Mouse (Mus musculus) thymus, postnatal 4 days (tissue): ENCODE measurements around the gene Gm13090.

ENCODE experiments used
- DNase-seq: peaks from one replicate; pipeline ENCODE4 v3.0.0; 2021

Gene Gm13090

DNA sequence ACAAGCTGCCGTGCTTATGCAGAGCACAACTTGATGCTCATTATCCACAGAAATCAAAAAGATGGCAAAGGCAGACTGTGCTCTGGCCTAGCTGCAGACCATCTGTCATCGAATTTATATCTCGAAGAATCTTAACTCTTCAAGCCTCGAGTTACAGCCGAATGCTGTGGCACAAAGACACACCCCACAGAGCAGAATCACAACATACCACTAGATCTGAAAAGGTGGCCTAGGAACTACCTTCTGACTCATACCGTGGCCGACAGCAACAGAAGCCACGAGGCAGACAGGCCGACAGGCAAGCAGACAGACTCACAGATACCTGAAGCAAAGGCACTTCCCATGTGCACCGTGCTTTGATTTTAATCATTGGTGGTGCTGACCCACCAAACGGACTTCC is 14.3 kb downstream of the Gm13090 start:
- DNase-seq = no peak

DNA sequence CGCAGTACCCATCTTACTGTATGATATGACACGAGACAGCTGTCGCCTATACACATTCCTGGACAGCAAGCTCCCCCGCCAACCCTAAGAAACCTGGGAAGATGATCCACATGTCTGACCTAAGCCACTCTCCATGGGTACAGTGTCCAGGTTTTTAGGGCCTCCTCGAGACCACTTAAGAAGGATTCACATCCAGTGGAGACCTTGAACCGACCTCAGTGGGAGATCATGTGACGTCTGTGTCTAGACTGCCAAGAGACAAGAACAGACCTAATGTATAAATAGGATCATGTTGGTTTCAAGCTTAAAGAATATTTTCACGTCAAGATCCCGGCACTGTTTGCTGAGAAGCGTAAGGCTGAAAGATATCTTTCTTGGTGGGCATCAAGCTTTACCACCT is 14.8 kb downstream of the Gm13090 start:
- DNase-seq = no peak

DNA sequence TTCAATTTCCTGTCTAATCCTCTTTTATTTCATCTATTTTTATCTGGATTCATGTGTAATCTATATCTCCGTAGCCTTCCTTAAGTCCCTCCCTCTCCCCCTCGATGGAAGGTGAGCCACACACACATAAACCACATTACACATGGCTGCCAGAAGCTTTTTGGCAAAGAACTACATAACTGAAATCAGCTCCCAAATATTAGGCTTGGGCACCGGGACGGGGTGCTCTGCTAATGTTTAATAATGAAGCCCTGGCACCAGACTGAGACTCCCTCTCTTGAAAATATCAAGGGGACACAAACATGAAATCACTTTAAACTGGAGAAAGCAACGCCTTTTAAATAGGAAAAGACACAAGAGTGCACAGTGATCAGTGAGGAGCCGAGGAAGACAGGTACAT is 16.5 kb downstream of the Gm13090 start:
- no peak for DNase-seq

DNA sequence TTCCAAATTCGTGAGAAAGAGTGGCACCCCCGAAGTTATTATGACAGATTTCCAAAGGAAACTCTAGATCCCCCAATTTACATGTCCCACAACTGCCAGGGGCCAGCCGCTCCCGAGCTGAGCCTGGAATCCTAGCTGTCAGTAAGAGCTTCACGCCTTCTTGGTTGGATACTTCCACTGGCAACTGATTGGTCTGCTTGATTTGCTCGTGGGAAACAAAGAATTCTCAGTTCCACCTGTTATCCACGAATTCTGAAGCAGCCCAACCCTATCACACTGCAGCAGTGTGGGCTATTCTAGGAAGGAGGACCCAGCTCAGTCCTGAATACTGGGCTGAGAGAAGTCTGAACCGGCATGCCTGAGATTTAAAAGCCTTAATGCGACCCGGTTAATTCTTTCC is 17.1 kb downstream of the Gm13090 start:
- no peak for DNase-seq

DNA sequence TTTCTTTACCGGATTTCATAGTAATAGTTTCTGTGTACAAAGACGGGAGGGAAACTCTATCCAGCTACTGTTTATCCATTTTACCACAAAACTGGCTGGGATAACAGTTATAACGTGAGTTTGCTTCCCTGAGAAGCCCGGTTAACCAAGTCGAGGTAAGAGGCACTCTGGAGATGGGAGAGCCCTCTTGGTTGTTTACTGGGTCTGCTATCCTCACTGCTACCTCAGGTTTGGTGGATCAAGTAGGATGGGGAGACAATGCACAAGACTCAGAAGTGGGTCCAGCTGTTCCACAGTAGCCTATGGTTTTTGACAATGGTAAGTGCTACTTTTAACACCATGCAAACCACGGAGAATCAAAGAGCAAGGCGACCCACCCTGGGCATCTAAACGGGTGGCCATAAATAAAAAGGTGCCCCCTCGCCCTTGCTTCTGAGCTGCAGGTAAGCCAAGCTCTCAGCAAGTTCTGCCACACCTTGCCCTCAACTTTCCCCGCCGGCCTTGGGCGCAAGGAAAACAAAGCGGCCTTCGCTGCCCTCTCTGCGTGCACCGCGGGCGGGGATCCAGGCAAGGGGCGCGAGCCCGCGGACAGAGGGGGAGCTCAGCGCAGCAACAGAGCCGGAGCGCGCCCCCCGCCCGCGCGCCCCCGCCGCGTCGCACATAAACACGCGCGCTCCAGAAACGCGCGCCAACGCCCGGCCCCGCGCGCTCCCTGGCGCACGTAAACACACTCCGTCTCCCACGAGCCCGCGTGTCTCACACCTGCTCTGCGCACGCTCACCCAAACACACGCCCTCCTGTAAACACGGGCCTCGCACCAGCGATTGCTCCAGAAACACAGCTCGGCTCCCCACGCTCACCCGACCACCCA is 18.0 kb downstream of the Gm13090 start:
- peak; percentile 24 for DNase-seq

DNA sequence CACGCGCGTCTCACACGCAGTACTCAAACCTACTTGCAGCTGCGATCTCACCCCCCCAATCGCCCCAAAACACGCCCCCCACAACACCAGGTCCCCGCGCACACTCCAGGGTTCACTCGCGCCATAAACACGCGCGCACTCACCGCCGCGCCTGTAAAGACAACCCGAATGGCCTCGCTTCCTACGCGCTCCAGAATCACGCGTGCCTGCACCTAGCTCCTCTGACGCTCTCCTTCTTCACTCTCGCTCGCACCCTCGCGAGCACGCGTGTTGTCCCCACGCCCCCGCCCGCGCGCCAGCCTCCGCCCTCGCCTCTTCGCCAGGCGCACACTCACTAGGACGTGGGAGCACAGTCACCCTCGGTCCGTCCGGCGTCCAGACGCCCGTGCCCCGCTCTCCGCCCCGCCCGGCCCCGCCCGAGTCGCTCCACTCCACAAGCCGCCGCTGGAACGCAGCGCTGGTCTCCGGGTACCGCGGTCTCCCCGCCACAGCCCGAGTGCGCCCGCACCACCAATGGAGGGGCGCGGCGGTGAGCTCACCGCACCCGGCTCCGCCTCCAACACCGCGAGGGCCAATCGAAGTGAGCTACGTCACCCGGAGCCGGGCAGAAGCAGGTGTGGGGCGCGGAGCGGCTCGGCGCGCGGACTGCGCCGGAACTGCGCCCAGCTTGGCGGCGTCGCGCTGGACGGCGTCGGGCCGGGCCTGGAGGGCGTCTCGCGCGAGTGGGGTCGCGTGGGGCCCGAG is 18.8 kb downstream of the Gm13090 start:
- DNase-seq = peak; percentile 77

DNA sequence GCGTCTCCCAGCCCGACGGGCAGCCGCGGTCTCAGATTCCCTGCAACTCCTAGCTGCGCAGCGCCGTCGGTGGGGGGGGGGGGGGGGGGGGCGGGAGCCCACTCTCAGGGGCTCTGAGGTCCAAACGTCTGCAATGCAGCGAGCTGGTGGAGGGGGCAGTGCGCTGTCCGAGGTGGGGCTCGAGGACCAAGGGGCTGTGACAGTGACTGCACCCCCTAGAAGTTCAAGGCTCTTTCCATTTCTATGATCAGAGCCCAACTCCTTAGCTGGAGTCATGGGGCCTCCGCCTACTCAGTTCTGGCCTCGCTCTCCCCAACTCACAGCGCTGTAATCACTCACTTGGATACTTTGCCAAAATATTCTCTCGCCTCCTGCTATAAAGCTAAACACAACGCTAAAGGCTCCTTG is 19.5 kb downstream of the Gm13090 start:
- no peak for DNase-seq

DNA sequence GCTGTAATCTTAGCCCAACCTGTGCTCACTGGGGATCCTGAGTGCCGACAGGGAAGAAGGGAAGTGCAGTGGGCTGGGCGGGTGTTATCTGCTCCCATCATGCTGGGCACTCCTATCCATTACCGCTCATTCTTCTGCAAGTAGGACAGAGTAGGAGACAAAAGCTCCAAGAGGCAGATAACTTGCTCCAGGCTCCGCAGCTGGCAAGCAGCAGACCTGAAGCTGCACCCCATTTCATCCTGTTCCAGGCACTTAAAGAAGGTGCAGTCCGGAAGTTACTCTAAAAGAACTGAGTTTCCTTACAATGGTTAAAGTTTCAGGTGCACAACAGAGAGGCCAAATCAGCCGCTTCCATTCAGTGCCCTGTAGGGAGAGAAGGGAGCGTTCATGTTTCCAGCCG is 21.9 kb downstream of the Gm13090 start:
- DNase-seq = no peak

DNA sequence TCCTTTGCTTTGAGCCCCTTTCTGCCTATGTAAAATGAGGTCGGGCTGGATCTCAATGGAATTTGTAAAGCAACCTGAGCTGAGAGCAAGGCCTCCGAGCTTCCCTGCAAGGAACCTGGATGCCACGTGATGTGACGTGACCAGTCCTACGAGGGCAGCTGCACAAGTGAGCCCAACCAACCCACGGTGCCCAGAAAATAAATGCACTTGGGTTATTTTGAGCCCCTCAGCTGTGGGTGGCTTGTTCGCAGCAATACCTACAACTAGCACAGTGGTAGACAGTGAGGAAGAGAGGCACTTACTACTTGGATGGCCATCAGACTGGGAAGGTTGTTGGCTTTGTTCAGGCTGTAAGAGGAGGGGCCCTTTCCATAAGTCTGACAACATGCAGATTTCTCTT is 25.2 kb downstream of the Gm13090 start:
- no peak for DNase-seq

DNA sequence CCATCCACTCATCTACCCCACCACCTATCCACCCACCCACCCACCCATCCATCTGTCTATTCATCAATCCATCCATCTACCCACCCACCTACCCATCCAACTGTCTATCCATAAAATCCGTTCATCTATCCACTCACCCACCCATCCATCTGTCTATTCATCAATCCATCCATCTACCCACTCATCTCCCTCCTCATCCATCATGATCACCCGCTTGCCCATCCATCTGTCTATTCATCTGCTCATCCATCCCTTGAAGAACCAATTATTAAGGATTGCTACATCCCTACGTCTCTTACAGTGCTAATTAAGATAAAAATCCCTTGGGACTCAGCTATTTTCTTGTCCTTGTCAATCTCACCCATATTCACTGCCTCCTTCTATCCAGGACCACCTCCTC is 29.5 kb downstream of the Gm13090 start:
- DNase-seq = no peak

DNA sequence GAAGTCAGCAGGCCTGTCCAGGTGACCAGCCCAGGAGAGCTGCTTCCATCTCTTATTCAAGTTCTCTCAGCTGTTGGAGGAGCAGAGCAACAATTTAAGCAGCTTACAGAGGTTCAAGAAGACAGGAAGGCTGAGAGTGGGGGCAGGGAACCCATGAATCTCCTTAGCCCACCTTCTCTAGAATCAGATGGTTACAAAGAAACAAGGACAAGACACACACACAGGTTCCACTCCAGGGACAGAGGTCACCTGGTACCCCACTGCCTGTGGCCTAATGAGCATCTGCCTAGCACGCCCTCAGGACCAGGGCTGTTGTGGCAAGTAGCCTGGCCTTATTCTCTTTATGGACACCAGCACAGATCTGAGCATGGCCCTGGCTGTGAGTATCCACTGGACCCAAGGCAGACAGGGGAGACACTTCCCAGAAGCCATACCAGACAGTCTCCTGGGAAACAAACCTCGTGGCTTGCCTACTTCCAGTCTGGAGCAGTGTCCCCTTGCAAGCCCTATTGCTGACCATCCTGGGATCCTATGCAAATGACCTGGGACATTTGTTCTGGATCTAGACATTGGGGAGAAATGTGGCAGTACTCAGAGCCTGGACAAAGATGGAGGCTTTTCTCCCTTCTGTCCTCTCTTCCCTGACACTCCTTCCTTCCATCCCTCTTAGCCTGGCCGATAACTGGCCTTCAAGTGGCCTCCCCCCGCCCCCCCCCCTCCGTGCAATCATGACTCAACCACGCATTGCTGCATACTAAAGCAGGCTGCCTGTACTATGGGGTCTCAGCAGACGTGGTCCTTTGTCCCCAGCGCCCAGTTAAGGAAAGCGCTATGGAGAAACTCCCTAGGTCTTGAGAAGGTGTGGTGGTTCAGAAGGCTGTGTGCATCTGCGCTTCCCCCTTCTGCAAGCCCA is 38.5 kb downstream of the Gm13090 start:
- no peak for DNase-seq

DNA sequence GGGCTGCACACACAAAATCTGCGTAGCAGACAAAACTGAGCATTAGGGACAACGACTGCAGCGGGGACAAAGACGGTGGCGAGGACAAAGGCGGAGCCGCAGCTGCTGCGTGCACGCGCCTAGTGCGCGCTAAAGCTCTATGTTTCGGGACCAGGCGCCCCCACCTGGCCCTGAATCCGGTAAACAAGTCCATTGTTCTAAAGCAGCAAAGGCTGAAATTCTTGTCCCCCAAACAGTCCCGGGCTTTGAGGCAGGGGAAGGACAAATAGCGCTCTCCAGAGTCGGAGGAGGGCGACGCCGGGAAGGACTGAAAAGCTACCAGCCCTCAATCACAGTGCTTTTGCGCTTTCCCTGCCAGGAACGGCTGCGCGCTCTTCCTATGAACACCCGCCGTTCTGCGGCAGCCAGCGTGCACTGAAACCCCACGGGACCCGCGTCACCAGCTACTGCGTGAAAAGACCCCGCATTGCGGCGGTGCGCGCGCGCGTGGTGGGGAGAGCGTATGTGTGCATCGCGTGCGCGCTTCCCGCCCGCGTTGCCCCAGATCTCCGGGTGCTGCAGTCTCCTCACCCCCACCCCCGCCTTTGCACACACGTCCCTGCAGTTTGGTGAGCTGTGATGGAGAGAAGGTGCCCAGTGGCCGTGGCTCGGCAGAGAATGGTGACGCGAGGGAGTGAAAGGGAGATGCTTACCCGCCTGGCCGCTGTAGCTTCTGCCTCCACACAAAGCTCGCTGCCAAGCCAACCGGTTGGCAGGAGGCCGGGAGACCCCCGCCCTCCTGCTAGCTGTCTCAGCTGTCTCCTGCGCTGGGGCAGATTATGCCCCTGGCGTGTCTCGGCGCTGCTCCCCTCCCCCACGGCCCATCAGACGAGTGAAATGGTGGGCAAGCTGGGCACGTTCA is 39.5 kb downstream of the Gm13090 start:
- no peak for DNase-seq

DNA sequence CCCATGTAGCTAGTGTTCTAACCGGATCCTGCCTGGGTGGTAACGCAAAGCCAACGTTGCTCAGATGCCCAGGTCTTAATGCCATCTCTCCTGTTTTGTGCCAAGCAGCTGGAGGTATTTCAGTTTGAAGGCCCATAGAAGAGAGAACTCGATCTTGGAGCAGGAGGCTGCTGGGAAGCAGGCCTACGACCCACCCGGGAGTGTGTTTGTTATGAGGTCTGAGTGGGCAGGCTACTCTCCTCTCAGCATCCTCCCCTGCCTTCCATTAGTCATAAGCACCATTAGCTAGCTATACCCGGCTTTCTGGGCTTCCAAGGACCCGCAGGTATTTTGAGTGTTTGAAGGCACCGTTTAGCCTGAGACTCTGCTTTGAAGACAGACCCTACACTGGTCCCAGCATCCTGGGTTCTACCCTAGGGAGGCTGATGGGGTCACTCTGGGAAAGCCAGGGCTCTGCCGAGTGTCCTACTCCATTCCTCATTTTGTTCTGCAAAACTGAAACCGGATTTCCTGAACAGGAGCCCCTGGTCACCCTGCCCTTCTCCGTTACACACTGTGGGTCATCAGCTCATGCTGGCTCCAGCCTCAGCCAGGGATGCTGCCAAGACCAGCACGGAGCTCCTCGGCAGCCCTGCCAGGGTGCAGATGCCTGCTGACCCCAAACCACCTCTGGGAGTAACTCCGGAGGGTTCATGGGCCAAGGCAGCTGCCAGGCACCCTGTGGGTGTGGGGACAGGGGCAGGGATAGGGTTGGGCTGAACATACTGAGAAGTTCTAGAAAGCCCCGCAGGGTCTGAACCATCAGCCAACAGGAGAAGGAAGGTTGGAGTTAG is 40.6 kb downstream of the Gm13090 start:
- DNase-seq = no peak

DNA sequence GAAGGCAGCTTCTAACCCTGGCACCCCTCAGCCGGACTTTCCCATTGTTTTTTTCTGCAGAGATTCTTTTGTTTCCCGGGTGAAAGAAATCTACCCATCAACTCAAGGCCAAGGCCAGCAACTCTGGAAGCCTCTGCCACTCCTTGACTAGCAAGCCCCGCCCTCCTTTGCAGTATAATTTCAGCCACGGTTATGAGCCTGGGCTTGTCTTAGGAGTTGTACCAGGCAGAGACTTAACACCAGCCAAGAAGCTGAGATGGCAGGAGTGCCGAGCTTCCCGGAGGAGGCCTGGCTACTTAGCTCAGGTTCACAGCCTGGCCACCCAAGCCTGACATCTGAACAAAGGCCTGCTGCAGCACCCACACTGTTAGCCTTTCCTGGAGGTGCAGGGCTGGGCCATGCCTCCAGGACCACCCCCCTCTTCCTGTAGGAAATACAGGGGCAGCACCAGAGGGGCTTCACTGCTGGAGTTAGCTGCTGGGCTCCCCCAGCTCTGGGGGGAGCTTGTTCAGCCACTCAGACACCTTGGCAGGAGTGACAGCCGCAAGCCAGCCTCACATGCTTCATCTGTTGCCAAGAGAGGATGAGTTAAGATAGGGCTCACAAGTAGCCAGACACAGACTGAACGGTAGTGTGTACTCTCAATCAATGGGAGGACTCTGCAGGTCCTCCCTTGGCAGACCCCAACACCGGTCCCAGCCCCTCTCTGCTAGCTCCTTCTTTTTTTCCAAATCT is 41.6 kb downstream of the Gm13090 start:
- DNase-seq = no peak

DNA sequence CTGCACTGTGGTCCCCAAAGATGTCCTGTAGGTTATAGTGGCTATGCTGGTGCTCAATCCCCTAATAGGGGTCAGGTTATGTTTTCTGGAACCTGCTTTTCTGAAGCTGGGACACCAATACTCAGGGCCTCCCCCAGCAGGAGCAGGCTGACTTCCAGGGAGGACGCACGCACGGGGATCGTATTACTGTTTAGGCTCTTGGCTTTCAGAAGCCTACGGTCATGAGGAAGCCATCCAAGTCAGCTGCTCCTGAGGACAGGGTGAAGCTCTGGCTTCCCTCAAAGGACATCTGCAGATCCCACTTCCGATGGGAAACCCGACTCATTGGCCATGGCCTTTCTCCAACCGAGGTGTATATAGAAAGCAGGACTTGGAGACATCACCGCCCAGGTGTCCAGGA is 43.1 kb downstream of the Gm13090 start:
- DNase-seq = no peak

DNA sequence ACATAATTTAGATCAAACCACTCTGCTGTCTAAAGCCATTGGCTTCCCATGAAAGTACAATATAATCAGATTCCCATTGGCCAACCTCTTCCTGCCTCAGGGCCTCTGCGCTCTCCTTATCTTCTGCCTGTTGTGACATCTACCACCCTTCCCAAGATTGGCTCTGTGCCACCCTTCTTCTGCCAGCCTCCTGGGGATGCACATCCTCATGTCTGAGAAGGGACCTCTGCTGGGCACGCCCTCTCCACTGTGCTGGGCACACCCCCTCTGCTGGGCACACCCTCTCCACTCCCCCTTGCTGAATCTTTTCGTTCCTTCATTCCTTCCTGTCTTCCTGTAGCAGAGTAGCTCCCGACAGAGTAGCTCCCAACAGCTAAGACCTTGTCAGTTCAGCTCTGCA is 44.4 kb downstream of the Gm13090 start:
- no peak for DNase-seq

DNA sequence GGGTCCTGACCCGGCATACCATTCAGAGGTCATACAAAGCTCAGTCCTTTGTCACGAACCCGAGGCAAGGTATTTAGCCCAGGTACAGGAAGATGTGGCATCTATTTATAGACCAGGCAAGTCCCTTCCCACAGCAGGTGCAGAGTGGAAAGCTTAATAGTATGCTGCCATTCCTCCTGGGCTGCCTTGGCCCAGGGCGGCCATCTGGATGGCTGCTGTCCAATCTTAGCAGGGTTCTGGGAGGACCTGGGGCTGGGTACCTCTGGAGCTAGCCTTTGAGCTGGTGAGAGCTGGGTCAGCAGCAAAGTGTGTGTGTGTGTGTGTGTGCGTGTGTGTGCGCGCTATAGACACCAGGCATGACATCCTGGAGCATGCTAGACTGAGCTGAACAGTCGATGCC is 46.1 kb downstream of the Gm13090 start:
- no peak for DNase-seq

DNA sequence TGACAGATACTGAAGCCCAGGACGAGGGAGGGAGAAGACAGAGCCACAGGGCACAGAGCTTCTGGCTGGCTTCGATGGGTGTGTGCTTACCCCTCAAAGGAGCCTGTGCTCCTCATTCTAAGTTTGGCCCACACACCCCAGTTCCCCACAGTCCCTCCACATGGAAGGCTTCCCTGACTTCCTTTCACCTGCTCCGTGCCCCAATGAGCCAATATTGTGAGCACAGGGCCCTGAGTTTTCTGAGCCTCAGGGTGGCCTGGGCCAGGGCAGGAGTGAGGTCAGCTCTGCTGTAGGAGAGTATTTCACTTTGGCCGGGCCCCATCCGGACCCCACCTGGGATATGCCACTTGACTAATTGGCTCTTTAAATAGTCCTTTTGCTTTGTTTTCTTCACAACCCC is 48.3 kb downstream of the Gm13090 start:
- DNase-seq = no peak

DNA sequence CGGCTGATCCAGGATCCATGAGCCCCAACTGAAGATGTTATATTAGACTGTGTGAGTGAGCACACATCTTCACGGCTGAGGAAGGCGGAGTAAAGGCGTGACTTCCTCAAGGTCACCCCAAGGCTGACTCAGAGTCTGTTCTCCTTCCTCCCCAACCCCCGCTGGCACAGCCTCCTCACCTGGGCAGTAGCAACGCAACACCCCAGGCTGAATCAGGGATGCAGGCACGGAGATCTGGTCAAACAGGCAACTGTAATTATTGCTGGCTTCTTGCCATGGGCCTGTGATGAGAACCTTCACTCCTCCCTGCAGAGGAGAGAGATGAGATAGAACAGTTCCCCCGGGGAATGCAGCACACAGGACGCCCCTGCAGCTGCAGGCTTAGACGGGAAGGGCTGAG is 48.8 kb downstream of the Gm13090 start:
- DNase-seq = no peak

DNA sequence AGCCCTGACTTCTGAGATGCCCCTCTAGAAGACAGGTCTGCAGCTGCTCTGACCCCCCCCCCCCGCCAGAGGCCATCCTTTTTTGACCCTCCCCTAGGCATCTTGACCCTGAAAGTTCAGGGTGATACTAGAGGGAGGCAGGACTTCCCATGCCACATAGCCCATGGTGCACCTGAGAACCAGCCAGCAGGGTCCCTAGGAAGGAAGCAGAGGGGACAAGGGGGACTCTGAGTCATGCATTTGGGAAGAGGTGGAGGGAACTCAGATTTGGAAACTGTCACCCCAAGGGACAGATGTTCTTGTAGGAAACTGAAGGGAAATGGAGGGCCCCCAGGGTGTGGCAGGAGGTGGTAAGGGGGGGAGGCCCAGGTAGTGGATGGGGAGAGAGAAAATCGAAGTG is 49.2 kb downstream of the Gm13090 start:
- DNase-seq = no peak
